Mouse (Mus musculus): ENCODE data around the gene Ppfia3. TPM values are rescaled to one million over a fixed set of nuclear protein-coding genes. Genes with fewer than 3 reads are reported as not detected.

Gene Ppfia3
- polyA plus RNA-seq, 1 experiment from 2014 or later: 4.3 TPM

DNA sequence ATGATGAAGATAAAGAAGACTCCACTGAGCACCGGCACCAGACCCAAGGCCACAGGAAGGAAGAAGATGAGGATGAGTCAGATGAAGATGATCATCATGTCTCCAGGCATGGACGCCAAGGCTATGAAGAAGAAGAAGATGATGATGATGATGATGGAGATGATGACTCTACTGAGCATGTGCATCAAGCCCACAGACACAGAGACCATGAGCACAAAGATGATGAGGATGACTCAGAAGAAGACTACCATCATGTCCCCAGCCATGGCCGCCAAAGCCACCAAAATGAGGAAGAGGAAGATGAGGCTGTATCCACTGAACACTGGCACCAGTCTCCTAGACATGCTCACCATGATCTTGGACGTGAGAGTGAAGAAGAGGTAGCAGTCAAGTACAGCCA, 30.5 kb downstream of the Ppfia3 start:
- H3K36me3 ChIP-seq (ENCODE audit: insufficient read depth, low read length): no peaks in the 10 kb centered on the region
- H3K9ac ChIP-seq (ENCODE audit: low read depth, low read length): no peak overlapping the region
- H3K9me3 ChIP-seq (replicated peaks; ENCODE audit: low read length): no peaks in the 10 kb centered on the region
- no peak overlapping the region for H3K27ac ChIP-seq
- DNase-seq (ENCODE audit: low spot score): no peak
- no peaks in the 10 kb centered on the region for H3K27me3 ChIP-seq (ENCODE audit: insufficient read depth, low read length)
- peaks cover 35% of the 10 kb centered on the region for H3K4me1 ChIP-seq (replicated peaks; ENCODE audit: insufficient read depth, low read length)
- TF ChIP-seq CTCF (IDR thresholded peaks at IDR 0.05; ENCODE audit: low read depth): no peak
- WGBS: 91% methylated on average over 4 of the region's 4 CpGs
- H3K4me2 ChIP-seq (ENCODE audit: low read length): no peak overlapping the region
- no peak overlapping the region for H3K4me3 ChIP-seq (replicated peaks; ENCODE audit: low read depth, low read length)
- no peak for ATAC-seq (replicated peaks; ENCODE audit: low FRiP score, low read depth)

DNA sequence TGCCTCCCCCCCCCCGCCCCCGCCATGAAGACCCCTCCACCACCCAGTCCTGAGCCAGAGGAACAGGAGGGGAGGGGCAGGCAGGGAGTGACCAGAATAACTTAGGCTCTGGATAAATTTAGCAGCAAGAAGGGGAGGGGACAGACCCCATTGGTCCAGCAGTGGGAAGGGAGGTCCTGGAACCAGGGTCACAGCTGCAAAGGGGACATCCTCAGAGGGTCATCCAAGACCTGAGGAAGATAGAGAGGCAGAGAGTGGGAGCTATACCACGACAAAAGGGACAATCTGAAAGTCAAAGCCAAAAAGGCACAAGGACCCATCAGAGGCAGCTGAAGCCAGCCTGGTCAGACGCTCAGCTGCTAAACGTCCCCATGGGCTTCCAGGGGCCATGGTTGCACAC, 31.8 kb downstream of the Ppfia3 start, which contains the start of gene Hrc:
TSS of gene Hrc (plus strand) at position 235 of the 400 bp plus-strand sequence.
- H3K36me3 ChIP-seq (ENCODE audit: insufficient read depth, low read length): no peaks in the 10 kb centered on the region
- H3K9me3 ChIP-seq (replicated peaks; ENCODE audit: low read length): no peaks in the 10 kb centered on the region
- 19% methylated on average over 5 of the region's 5 CpGs for WGBS
- ATAC-seq (replicated peaks; ENCODE audit: low FRiP score, low read depth) (no peak), DNase-seq (ENCODE audit: low spot score) (peak; percentile 46)
- H3K4me3 ChIP-seq (replicated peaks; ENCODE audit: low read depth, low read length): no peak within 1 kb of the TSS
- no peak for TF ChIP-seq CTCF (IDR thresholded peaks at IDR 0.05; ENCODE audit: low read depth)
- H3K27me3 ChIP-seq (ENCODE audit: insufficient read depth, low read length): no peaks in the 10 kb centered on the region
- H3K27ac ChIP-seq: peak within 1 kb of the TSS; percentile 15; the same call in 1 of the 2 replicates
- H3K9ac ChIP-seq (ENCODE audit: low read depth, low read length): no peak within 1 kb of the TSS
- peak within 1 kb of the TSS; percentile 85; the same call in 1 of the 2 replicates for H3K4me2 ChIP-seq (ENCODE audit: low read length)
- H3K4me1 ChIP-seq (replicated peaks; ENCODE audit: insufficient read depth, low read length): peaks cover 23% of the 10 kb centered on the region

DNA sequence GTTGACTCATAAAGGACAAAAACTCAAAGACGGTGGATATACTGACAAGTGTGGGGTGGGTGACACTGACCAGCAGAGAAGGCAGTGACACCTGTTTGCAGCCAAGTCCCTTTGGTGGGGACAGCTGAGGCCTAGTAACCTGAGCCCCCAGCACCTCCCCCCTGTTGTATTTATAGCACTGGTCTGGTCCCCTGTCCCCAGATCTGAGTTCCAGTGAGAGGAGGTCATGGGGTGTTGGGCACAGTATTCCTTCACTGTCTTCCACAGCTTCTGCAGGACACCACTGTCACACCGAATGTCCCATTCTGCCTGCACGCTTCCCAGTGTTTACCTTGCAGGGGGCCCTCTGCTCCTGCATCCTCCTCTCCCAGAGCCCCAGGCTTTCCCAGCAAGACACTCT, 32.2 kb downstream of the Ppfia3 start:
- H3K4me3 ChIP-seq (replicated peaks; ENCODE audit: low read depth, low read length): no peak overlapping the region
- no peaks in the 10 kb centered on the region for H3K27me3 ChIP-seq (ENCODE audit: insufficient read depth, low read length)
- 0 out of 2 replicates have a peak overlapping the region, but pooled peaks have one; percentile 85 for H3K4me2 ChIP-seq (ENCODE audit: low read length)
- 23% methylated on average over 3 of the region's 3 CpGs for WGBS
- ATAC-seq (replicated peaks; ENCODE audit: low FRiP score, low read depth) (no peak), DNase-seq (ENCODE audit: low spot score) (peak; percentile 34)
- peak overlapping the region; percentile 15; the same call in 1 of the 2 replicates for H3K27ac ChIP-seq
- TF ChIP-seq CTCF (IDR thresholded peaks at IDR 0.05; ENCODE audit: low read depth): no peak
- H3K36me3 ChIP-seq (ENCODE audit: insufficient read depth, low read length): no peaks in the 10 kb centered on the region
- no peak overlapping the region for H3K9ac ChIP-seq (ENCODE audit: low read depth, low read length)
- H3K4me1 ChIP-seq (replicated peaks; ENCODE audit: insufficient read depth, low read length): peaks cover 21% of the 10 kb centered on the region
- H3K9me3 ChIP-seq (replicated peaks; ENCODE audit: low read length): no peaks in the 10 kb centered on the region

DNA sequence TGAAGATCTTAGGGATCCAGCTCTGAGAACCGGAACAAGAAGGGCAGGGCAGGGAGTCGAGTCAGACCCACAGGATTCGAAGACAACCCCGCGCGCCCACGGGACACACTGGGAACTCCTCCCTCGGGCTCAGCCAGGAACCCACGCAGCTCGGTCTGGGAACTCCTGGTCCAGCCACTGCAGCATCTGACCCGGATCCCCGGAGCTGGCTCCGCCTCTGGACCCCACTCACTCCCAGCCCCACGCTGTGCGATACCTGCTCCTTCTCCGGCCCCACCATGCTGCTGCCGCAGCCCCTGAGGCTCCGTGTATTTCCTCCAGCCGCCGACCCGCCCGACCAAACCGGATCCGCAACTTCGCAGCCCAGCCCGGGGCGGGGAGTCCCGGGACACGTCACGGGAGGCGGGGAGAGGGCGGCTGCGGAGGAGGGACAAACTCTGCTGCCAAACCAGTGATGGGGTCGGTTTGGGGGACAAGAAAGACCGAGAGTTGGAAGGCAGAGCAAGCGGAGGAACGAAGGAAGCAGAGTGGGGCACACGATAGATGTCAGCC, 33.3 kb downstream of the Ppfia3 start, which contains the start of gene Trpm4:
TSS of gene Trpm4 (minus strand) at position 350 of the 552 bp plus-strand sequence.
- peak; percentile 60 for ATAC-seq (replicated peaks; ENCODE audit: low FRiP score, low read depth)
- Histone ChIP-seq H3K4me1 (replicated peaks; ENCODE audit: insufficient read depth, low read length) (peaks cover 17% of the 10 kb centered on the region), H3K9me3 (replicated peaks; ENCODE audit: low read length) (no peaks in the 10 kb centered on the region), H3K4me2 (ENCODE audit: low read length) (peak within 1 kb of the TSS; percentile 85), H3K4me3 (replicated peaks; ENCODE audit: low read depth, low read length) (peak within 1 kb of the TSS; percentile 62), H3K36me3 (ENCODE audit: insufficient read depth, low read length) (no peaks in the 10 kb centered on the region), H3K27ac (peak within 1 kb of the TSS; percentile 90), H3K27me3 (ENCODE audit: insufficient read depth, low read length) (no peaks in the 10 kb centered on the region), H3K9ac (ENCODE audit: low read depth, low read length) (peak within 1 kb of the TSS; percentile 72)
- no peak for TF ChIP-seq CTCF (IDR thresholded peaks at IDR 0.05; ENCODE audit: low read depth)
- under 1% methylated on average over 38 of the region's 38 CpGs for WGBS
- peak; percentile 92 for DNase-seq (ENCODE audit: low spot score)

DNA sequence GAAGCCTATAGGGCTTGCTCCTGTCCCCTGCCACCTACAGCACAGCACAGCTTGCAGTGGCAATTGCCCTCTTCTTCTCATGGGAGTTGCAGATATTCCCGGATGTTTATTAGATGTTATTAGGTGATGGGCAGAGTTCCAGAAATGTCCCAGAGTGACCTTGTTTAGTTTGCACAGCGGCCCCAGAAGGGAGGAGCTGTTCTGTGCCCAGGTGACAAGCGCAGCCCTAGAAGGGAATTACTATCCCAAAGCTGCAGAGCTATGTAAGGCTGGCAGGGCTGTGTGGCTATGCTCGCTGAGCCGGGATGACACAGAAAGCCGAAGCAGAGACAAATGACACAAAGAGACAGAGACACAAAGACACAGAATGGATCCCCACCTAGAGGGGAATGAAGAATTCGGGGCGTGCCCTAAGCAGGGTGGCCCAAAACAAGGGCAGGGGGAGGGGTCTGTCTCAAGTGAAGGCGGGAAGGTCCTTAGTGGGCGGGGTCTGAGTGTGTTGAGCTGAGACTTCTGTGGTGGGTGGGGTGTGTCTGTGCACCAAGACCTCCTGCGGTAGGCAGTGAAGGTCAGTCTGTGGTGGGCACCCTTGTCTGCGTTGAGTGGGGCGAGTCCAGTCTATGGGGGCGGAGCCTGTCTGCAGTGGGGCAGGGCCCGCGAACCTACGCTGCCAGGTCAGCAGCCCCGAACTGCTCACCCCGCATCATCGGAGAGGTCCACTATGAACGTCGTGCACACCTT, 34.0 kb downstream of the Ppfia3 start:
- TF ChIP-seq CTCF (IDR thresholded peaks at IDR 0.05; ENCODE audit: low read depth): no peak
- Histone ChIP-seq H3K9ac (ENCODE audit: low read depth, low read length) (peak overlapping the region; percentile 72), H3K4me1 (replicated peaks; ENCODE audit: insufficient read depth, low read length) (peaks cover 11% of the 10 kb centered on the region), H3K27me3 (ENCODE audit: insufficient read depth, low read length) (no peaks in the 10 kb centered on the region), H3K36me3 (ENCODE audit: insufficient read depth, low read length) (no peaks in the 10 kb centered on the region), H3K9me3 (replicated peaks; ENCODE audit: low read length) (no peaks in the 10 kb centered on the region), H3K4me3 (replicated peaks; ENCODE audit: low read depth, low read length) (peak overlapping the region; percentile 62), H3K27ac (peak overlapping the region; percentile 90), H3K4me2 (ENCODE audit: low read length) (peak overlapping the region; percentile 85)
- 1% methylated on average over 22 of the region's 22 CpGs for WGBS
- DNase-seq (ENCODE audit: low spot score): peak; percentile 86
- ATAC-seq (replicated peaks; ENCODE audit: low FRiP score, low read depth): peak; percentile 63

DNA sequence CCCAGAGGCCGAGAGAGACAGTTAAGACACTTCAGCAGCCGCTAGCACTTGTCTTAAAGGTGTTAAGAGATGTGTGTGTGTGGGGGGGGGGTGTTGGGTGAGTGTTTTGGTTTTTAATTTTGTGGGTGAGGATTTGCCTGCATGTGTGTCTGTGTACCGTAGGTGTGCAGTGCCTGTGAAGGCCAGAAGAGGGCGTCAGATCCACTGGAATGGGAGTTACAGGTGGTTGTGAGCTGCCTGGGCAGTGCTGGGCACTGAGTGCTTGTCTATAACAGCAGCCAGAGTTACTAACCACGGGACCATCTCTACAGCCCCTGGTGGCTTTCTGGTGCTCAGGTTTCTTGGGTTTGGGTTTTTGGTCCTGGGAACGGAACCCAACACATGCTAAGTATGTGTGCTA, 35.3 kb downstream of the Ppfia3 start:
- H3K9me3 ChIP-seq (replicated peaks; ENCODE audit: low read length): no peaks in the 10 kb centered on the region
- 0 out of 2 replicates have a peak, but pooled peaks cover 3% of the 10 kb centered on the region for H3K36me3 ChIP-seq (ENCODE audit: insufficient read depth, low read length)
- no peaks in the 10 kb centered on the region for H3K27me3 ChIP-seq (ENCODE audit: insufficient read depth, low read length)
- no peak overlapping the region for H3K9ac ChIP-seq (ENCODE audit: low read depth, low read length)
- H3K4me3 ChIP-seq (replicated peaks; ENCODE audit: low read depth, low read length): no peak overlapping the region
- peaks cover 9% of the 10 kb centered on the region for H3K4me1 ChIP-seq (replicated peaks; ENCODE audit: insufficient read depth, low read length)
- DNase-seq (ENCODE audit: low spot score) (no peak), ATAC-seq (replicated peaks; ENCODE audit: low FRiP score, low read depth) (no peak)
- no peak overlapping the region for H3K4me2 ChIP-seq (ENCODE audit: low read length)
- H3K27ac ChIP-seq: no peak overlapping the region
- 87% methylated on average over 6 of the region's 6 CpGs for WGBS
- peak; percentile 23; the same call in 1 of the 2 replicates for TF ChIP-seq CTCF (IDR thresholded peaks at IDR 0.05; ENCODE audit: low read depth)
